Mouse (Mus musculus) MEL (cell line): Measurements from ENCODE around the gene Itsn1. TPM values are rescaled to one million over a fixed set of nuclear protein-coding genes. Genes with fewer than 3 reads are reported as not detected.

Experiments used
- DNase-seq: peaks from one replicate; pipeline ENCODE4 v3.0.0; 2011; ENCODE audit warnings: low read depth, low spot score
- H3K27ac ChIP-seq: 2 replicates; pipeline ENCODE4 v1.5.1; 2012; ENCODE audit warnings: low read depth, mild to moderate bottlenecking, control low read depth, low read length, moderate library complexity; ENCODE audit not compliant: control insufficient read depth
- H3K27me3 ChIP-seq, 2 experiments: fragments of 150-350 bp in 1 of 2; sonication (generic) in 1 of 2; 2 replicates each; pipeline ENCODE4 v1.6.1; 2012; ENCODE audit warnings: low read length in 2 of 2, mild to moderate bottlenecking in 2 of 2, improper control_type of control experiment in 1 of 2, moderate library complexity in 1 of 2; ENCODE audit not compliant: insufficient read depth in 2 of 2, control insufficient read depth in 1 of 2
- H3K36me3 ChIP-seq, 2 experiments: 2 replicates each; pipeline ENCODE4 v1.6.1; 2012 to 2014; ENCODE audit warnings: low read length in 2 of 2, improper control_type of control experiment in 1 of 2, inconsistent platforms in 1 of 2, mild to moderate bottlenecking in 1 of 2; ENCODE audit not compliant: insufficient read depth in 2 of 2, control insufficient read depth in 1 of 2
- H3K4me1 ChIP-seq, 2 experiments: fragments of 150-350 bp in 1 of 2; sonication (generic) in 1 of 2; 2 replicates each; pipeline ENCODE4 v1.6.1; 2012; ENCODE audit warnings: low read length in 2 of 2, improper control_type of control experiment in 1 of 2, mild to moderate bottlenecking in 1 of 2; ENCODE audit not compliant: insufficient read depth in 2 of 2, control insufficient read depth in 1 of 2
- H3K4me3 ChIP-seq, 2 experiments: fragments of 150-350 bp in 1 of 2; sonication (generic) in 1 of 2; 2 replicates each; pipeline ENCODE4 v1.5.1; 2012; ENCODE audit warnings: low read depth in 2 of 2, low read length in 2 of 2, mild to moderate bottlenecking in 2 of 2, moderate library complexity in 2 of 2, control low read depth in 1 of 2, improper control_type of control experiment in 1 of 2; ENCODE audit not compliant: control insufficient read depth in 1 of 2, insufficient read depth in 1 of 2
- H3K79me2 ChIP-seq: 2 replicates; pipeline ENCODE4 v1.6.1; 2012; ENCODE audit warnings: mild to moderate bottlenecking, low read length, moderate library complexity; ENCODE audit not compliant: control insufficient read depth, poor library complexity, insufficient read depth
- H3K9ac ChIP-seq: 2 replicates; pipeline ENCODE4 v1.6.1; 2012; ENCODE audit warnings: low read depth, mild to moderate bottlenecking, control low read depth, low read length, moderate library complexity; ENCODE audit not compliant: control insufficient read depth, poor library complexity, severe bottlenecking
- H3K9me3 ChIP-seq: fragments of 150-350 bp; sonication (generic); replicated peaks from 2 replicates; pipeline ENCODE4 v1.6.1; 2012; ENCODE audit warnings: mild to moderate bottlenecking, low read length, improper control_type of control experiment, moderate library complexity; ENCODE audit not compliant: insufficient read depth
- BHLHE40 ChIP-seq: IDR thresholded peaks from 2 replicates; pipeline ENCODE4 v1.6.1; 2012; ENCODE audit warnings: low read depth, mild to moderate bottlenecking, inconsistent platforms, low read length, improper control_type of control experiment, borderline replicate concordance
- CHD1 ChIP-seq: IDR thresholded peaks from 2 replicates; pipeline ENCODE4 v1.6.1; 2012; ENCODE audit warnings: low read depth, mild to moderate bottlenecking, inconsistent platforms, low read length, improper control_type of control experiment
- CHD2 ChIP-seq: IDR thresholded peaks from 2 replicates; pipeline ENCODE4 v1.6.1; 2011; ENCODE audit warnings: low read length, improper control_type of control experiment
- CTCF ChIP-seq, 3 experiments: IDR thresholded peaks in 2 of 3; conservative IDR thresholded peaks in 1 of 3; 2 replicates each; pipeline ENCODE4 v1.5.1; 2011 to 2012; ENCODE audit warnings: low read length in 3 of 3, low read depth in 2 of 3, mild to moderate bottlenecking in 2 of 3, improper control_type of control experiment in 1 of 3, inconsistent platforms in 1 of 3, mixed read lengths in 1 of 3, moderate library complexity in 1 of 3; ENCODE audit not compliant: control insufficient read depth in 1 of 3, insufficient read depth in 1 of 3, poor library complexity in 1 of 3, severe bottlenecking in 1 of 3
- E2F4 ChIP-seq: IDR thresholded peaks from 2 replicates; pipeline ENCODE4 v1.6.1; 2011; ENCODE audit warnings: low read depth, low read length, improper control_type of control experiment, borderline replicate concordance
- ELF1 ChIP-seq: IDR thresholded peaks from 2 replicates; pipeline ENCODE4 v1.6.1; 2014; ENCODE audit warnings: low read depth, mild to moderate bottlenecking, inconsistent platforms, low read length, improper control_type of control experiment, moderate library complexity
- GATA1 ChIP-seq: IDR thresholded peaks from 2 replicates; pipeline ENCODE4 v1.6.1; 2011; ENCODE audit warnings: low read depth, low read length, improper control_type of control experiment
- KAT2A ChIP-seq: conservative IDR thresholded peaks from 2 replicates; pipeline ENCODE4 v1.6.1; 2012; ENCODE audit warnings: low read depth, low read length, improper control_type of control experiment, inconsistent platforms
- MAFK ChIP-seq: IDR thresholded peaks from 2 replicates; pipeline ENCODE4 v1.6.1; 2011; ENCODE audit warnings: low read depth, mild to moderate bottlenecking, low read length, improper control_type of control experiment, borderline replicate concordance
- MAX ChIP-seq: IDR thresholded peaks from 2 replicates; pipeline ENCODE4 v1.6.1; 2011; ENCODE audit warnings: low read length, improper control_type of control experiment
- MEF2A ChIP-seq: IDR thresholded peaks from 2 replicates; pipeline ENCODE4 v1.6.1; 2014; ENCODE audit warnings: low read depth, mild to moderate bottlenecking, inconsistent platforms, low read length, improper control_type of control experiment; ENCODE audit not compliant: poor library complexity, insufficient replicate concordance, severe bottlenecking; ENCODE audit errors: extremely low read depth
- MXI1 ChIP-seq: IDR thresholded peaks from 2 replicates; pipeline ENCODE4 v1.6.1; 2011; ENCODE audit warnings: mild to moderate bottlenecking, low read depth, low read length, improper control_type of control experiment
- MYB ChIP-seq: IDR thresholded peaks from 2 replicates; pipeline ENCODE4 v1.6.1; 2011; ENCODE audit warnings: mild to moderate bottlenecking, low read depth, low read length, improper control_type of control experiment
- NELFE ChIP-seq: IDR thresholded peaks from 2 replicates; pipeline ENCODE4 v1.6.1; 2011; ENCODE audit warnings: low read depth, low read length, improper control_type of control experiment
- NRF1 ChIP-seq: IDR thresholded peaks from 2 replicates; pipeline ENCODE4 v1.6.1; 2014; ENCODE audit warnings: low read depth, mild to moderate bottlenecking, inconsistent platforms, low read length, improper control_type of control experiment, moderate library complexity; ENCODE audit not compliant: poor library complexity, insufficient read depth, severe bottlenecking
- POLR2A ChIP-seq, 2 experiments: IDR thresholded peaks; 2 replicates each; pipeline ENCODE4 v1.6.1; 2011 to 2012; ENCODE audit warnings: low read length in 2 of 2, mild to moderate bottlenecking in 2 of 2, control low read depth in 1 of 2, improper control_type of control experiment in 1 of 2, low read depth in 1 of 2, moderate library complexity in 1 of 2; ENCODE audit not compliant: control insufficient read depth in 1 of 2, insufficient read depth in 1 of 2, poor library complexity in 1 of 2
- POLR2AphosphoS2 ChIP-seq: IDR thresholded peaks from 2 replicates; pipeline ENCODE4 v1.6.1; 2011; ENCODE audit warnings: low read length, improper control_type of control experiment
- POLR2AphosphoS5 ChIP-seq: IDR thresholded peaks from 2 replicates; pipeline ENCODE4 v1.6.1; 2012; ENCODE audit warnings: low read depth, borderline replicate concordance, mild to moderate bottlenecking, inconsistent platforms, low read length, moderate library complexity, mixed read lengths
- RAD21 ChIP-seq: IDR thresholded peaks from 2 replicates; pipeline ENCODE4 v1.6.1; 2011; ENCODE audit warnings: mild to moderate bottlenecking, low read depth, low read length, improper control_type of control experiment
- RCOR1 ChIP-seq: IDR thresholded peaks from 2 replicates; pipeline ENCODE4 v1.6.1; 2012; ENCODE audit warnings: low read depth, mild to moderate bottlenecking, inconsistent platforms, low read length, improper control_type of control experiment
- TAL1 ChIP-seq: IDR thresholded peaks from 2 replicates; pipeline ENCODE4 v1.6.1; 2012; ENCODE audit warnings: mild to moderate bottlenecking, inconsistent platforms, low read length, moderate library complexity, mixed read lengths
- TBP ChIP-seq: IDR thresholded peaks from 2 replicates; pipeline ENCODE4 v1.8.0; 2011; ENCODE audit warnings: low read depth, low read length, improper control_type of control experiment
- TCF12 ChIP-seq: IDR thresholded peaks from 2 replicates; pipeline ENCODE4 v1.6.1; 2014; ENCODE audit warnings: low read depth, mild to moderate bottlenecking, inconsistent platforms, low read length, improper control_type of control experiment, moderate library complexity
- USF1 ChIP-seq: IDR thresholded peaks from 2 replicates; pipeline ENCODE4 v1.6.1; 2014; ENCODE audit warnings: low read depth, mild to moderate bottlenecking, inconsistent platforms, low read length, improper control_type of control experiment, moderate library complexity
- ZKSCAN1 ChIP-seq: IDR thresholded peaks from 2 replicates; pipeline ENCODE4 v1.6.1; 2012; ENCODE audit warnings: low read depth, mild to moderate bottlenecking, inconsistent platforms, low read length, improper control_type of control experiment, moderate library complexity
- ZMIZ1 ChIP-seq: IDR thresholded peaks from 2 replicates; pipeline ENCODE4 v1.6.1; 2012; ENCODE audit warnings: low read depth, mild to moderate bottlenecking, inconsistent platforms, low read length, improper control_type of control experiment, moderate library complexity
- ZNF384 ChIP-seq: IDR thresholded peaks from 2 replicates; pipeline ENCODE4 v1.6.1; 2012; ENCODE audit warnings: low read depth, mild to moderate bottlenecking, inconsistent platforms, low read length, improper control_type of control experiment
- polyA plus RNA-seq, 2 experiments: library from polyadenylated mRNA; stranded (reverse) in 1 of 2; unstranded in 1 of 2; fragments of >175 nt in 1 of 2; fragments of >200 nt in 1 of 2; gene quantifications; 2 replicates each; pipeline versions ENCODE4 v1.2.1 to v1.2.4; 2012; ENCODE audit warnings: low replicate concordance in 2 of 2, low read depth in 1 of 2; ENCODE audit not compliant: insufficient read length in 2 of 2, insufficient read depth in 1 of 2, missing spikeins in 1 of 2
- total RNA-seq: library from RNA; depleted of rRNA; stranded (reverse); fragments of 300-350 nt; gene quantifications from 2 replicates; pipeline ENCODE4 v1.2.3, GENCODE M21; 2012

Itsn1 gene
- total and polyA plus RNA-seq, 3 experiments: 14.7 to 36.5 TPM; not detected in 1

DNA sequence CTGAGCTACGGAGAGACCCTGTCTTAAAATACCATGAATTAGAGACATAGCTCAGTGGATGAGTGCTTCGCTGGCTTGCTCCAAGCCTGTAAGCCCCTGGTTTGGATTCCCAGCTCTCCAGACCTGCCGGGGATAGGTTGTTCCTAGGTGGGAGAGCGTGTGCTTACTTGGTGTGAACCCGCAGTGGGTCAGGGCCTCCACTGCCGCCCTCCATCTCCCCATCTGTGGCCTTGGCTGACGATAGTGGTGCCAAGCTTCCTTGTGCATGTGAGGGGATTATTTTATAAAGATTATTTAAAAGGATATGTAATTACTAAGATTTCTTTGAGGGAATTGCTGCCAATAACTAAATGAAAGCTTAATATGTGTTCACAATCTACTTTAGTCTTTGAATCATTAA lies 43.5 kb downstream of the Itsn1 start:
- H3K9ac ChIP-seq: no peak overlapping the region
- H3K4me3 ChIP-seq: no peak overlapping the region
- H3K9me3 ChIP-seq: no peaks in the 10 kb centered on the region
- H3K79me2 ChIP-seq: no peaks in the 10 kb centered on the region
- H3K27me3 ChIP-seq: no peaks in the 10 kb centered on the region
- DNase-seq: no peak
- H3K4me1 ChIP-seq: no peaks in the 10 kb centered on the region
- no peaks in the 10 kb centered on the region; a peak in 1 of 4 replicates for H3K36me3 ChIP-seq
- no peak overlapping the region for H3K27ac ChIP-seq
- TF ChIP-seq GATA1 (no peak), TBP (no peak), ELF1 (no peak), NELFE (no peak), KAT2A (no peak), BHLHE40 (no peak), CHD2 (no peak)

DNA sequence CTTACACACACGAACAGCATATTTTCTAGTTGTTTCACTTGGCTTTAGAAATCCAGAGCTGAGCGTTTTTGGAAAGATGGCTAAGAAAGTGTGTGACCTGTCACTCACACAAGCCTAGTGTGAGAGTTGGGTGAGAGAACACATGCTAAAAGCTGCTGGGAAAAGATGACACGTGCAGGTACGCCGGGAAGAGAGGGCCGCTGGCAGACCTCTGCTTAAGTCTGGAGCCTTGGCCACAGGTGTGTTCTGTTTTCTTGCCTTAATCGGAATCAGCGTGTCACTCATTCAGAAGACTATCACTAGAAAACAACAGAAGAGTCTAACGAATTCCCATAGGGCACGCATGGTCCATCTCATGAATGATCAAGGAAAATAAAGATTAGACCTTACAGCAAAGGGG lies 50.5 kb downstream of the Itsn1 start:
- no peak overlapping the region for H3K9ac ChIP-seq
- H3K4me1 ChIP-seq: peaks cover 0 to 12% of the 10 kb centered on the region in 2 experiments; a peak in 3 of 4 replicates
- H3K79me2 ChIP-seq: no peaks in the 10 kb centered on the region
- no peak overlapping the region for H3K4me3 ChIP-seq
- H3K27me3 ChIP-seq: no peaks in the 10 kb centered on the region
- peaks cover 0 to 8% of the 10 kb centered on the region in 2 experiments; a peak in 2 of 4 replicates for H3K36me3 ChIP-seq
- TF ChIP-seq BHLHE40 (no peak), CTCF (IDR thresholded peaks at IDR 0.05 in 2 of 3, conservative IDR thresholded peaks at IDR 0.05 in 1 of 3; ENCODE audit: control insufficient read depth in 1 of 3, insufficient read depth in 1 of 3, low read depth in 2 of 3, low read length in 3 of 3, poor library complexity in 1 of 3, severe bottlenecking in 1 of 3) (no peak), ZMIZ1 (no peak), CHD1 (no peak), NRF1 (no peak), POLR2A (IDR thresholded peaks at IDR 0.05; ENCODE audit: control insufficient read depth in 1 of 2, insufficient read depth in 1 of 2, low read depth in 1 of 2, low read length in 2 of 2, poor library complexity in 1 of 2) (no peak), USF1 (no peak)
- no peak overlapping the region for H3K27ac ChIP-seq
- DNase-seq: no peak
- H3K9me3 ChIP-seq: no peaks in the 10 kb centered on the region

DNA sequence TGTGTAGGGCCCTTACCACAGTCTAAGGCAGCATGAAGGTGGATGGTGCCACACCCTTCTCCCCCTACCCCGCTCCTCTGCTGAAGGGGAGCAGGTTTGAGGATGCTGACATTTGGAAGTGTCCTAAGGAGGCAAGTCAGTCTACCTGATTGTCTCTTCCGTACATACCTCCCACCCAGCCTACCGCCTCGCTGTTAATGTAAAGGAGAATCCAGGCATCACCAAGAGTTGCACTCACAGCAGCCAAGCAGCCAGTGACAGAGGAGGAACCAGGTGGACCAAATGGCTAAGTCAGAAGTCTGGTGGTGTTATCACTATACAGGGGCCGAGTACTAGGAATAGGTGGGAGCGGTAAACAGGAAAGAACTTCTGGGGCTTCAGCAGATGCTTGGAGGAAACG lies 51.1 kb downstream of the Itsn1 start:
- H3K4me3 ChIP-seq: no peak overlapping the region
- no peaks in the 10 kb centered on the region for H3K9me3 ChIP-seq
- H3K27ac ChIP-seq: no peak overlapping the region
- no peak for DNase-seq
- H3K9ac ChIP-seq: no peak overlapping the region
- H3K36me3 ChIP-seq: peaks cover 0 to 8% of the 10 kb centered on the region in 2 experiments; a peak in 2 of 4 replicates
- peaks cover 0 to 12% of the 10 kb centered on the region in 2 experiments; a peak in 3 of 4 replicates for H3K4me1 ChIP-seq
- no peaks in the 10 kb centered on the region for H3K79me2 ChIP-seq
- no peaks in the 10 kb centered on the region for H3K27me3 ChIP-seq
- TF ChIP-seq MAFK: no peak
- no peak for TF ChIP-seq TAL1
- no peak for TF ChIP-seq POLR2AphosphoS2
- no peak for TF ChIP-seq ELF1
- TF ChIP-seq RAD21: no peak
- TF ChIP-seq MXI1: no peak
- no peak for TF ChIP-seq MEF2A
- no peak for TF ChIP-seq ZNF384
- TF ChIP-seq TCF12: no peak
- TF ChIP-seq RCOR1: no peak
- no peak for TF ChIP-seq POLR2AphosphoS5
- no peak for TF ChIP-seq MYB
- TF ChIP-seq CTCF (IDR thresholded peaks at IDR 0.05 in 2 of 3, conservative IDR thresholded peaks at IDR 0.05 in 1 of 3; ENCODE audit: control insufficient read depth in 1 of 3, insufficient read depth in 1 of 3, low read depth in 2 of 3, low read length in 3 of 3, poor library complexity in 1 of 3, severe bottlenecking in 1 of 3): no peak
- TF ChIP-seq ZKSCAN1: no peak
- no peak for TF ChIP-seq MAX
- no peak for TF ChIP-seq E2F4
- no peak for TF ChIP-seq NELFE
- no peak for TF ChIP-seq BHLHE40
